Mouse (Mus musculus): ENCODE measurements around the gene Vangl2. TPM values are rescaled to one million over a fixed set of nuclear protein-coding genes. Genes with fewer than 3 reads are reported as not detected.
"Not testable (repeated sequence)": the region's sequence is repeated elsewhere in the genome, so short reads cannot be mapped to it uniquely, and the experiment has no call there.

The Vangl2 gene
- polyA plus RNA-seq, 1 experiment from 2014 or later, result 52.2 TPM

- 78% methylated on average over 3 of the region's 3 CpGs for WGBS
- H3K4me1 ChIP-seq (ENCODE audit: control insufficient read depth, insufficient read depth, low read length), result no peaks in the 10 kb centered on the region
- H3K27ac ChIP-seq (ENCODE audit: low read depth, low read length), result no peak overlapping the region
These were observed 44.8 kb downstream of the Vangl2 start for GRCm38 (mm10) chr1:171983372-171984001.

GRCm38 (mm10) chr1:171982740-171983139 lies 45.5 kb downstream of the Vangl2 start:
- ATAC-seq (ENCODE audit: low read depth), result no peak
- H3K9me3 ChIP-seq (ENCODE audit: control insufficient read depth, low read length), result no peaks in the 10 kb centered on the region
- no peak overlapping the region for H3K4me2 ChIP-seq (ENCODE audit: low read depth, low read length)
- no peaks in the 10 kb centered on the region for H3K27me3 ChIP-seq (ENCODE audit: control insufficient read depth, insufficient read depth, low read length)
- no peak overlapping the region for H3K27ac ChIP-seq (ENCODE audit: low read depth, low read length)
- WGBS, result 88% methylated on average over 4 of the region's 4 CpGs
- H3K36me3 ChIP-seq (ENCODE audit: control insufficient read depth, insufficient read depth, low read length), result no peaks in the 10 kb centered on the region
- no peak overlapping the region for H3K9ac ChIP-seq (replicated peaks; ENCODE audit: low read depth, low read length)
- H3K4me3 ChIP-seq (ENCODE audit: low read depth, low read length), result no peak overlapping the region
- no peaks in the 10 kb centered on the region for H3K4me1 ChIP-seq (ENCODE audit: control insufficient read depth, insufficient read depth, low read length)

More at GRCm38 (mm10) chr1:171983372-171984001, 44.8 kb downstream of the Vangl2 start:
- no peaks in the 10 kb centered on the region for H3K36me3 ChIP-seq (ENCODE audit: control insufficient read depth, insufficient read depth, low read length)
- no peak overlapping the region for H3K4me3 ChIP-seq (ENCODE audit: low read depth, low read length)
- no peak overlapping the region for H3K9ac ChIP-seq (replicated peaks; ENCODE audit: low read depth, low read length)
- no peaks in the 10 kb centered on the region for H3K27me3 ChIP-seq (ENCODE audit: control insufficient read depth, insufficient read depth, low read length)
- H3K4me2 ChIP-seq (ENCODE audit: low read depth, low read length), result no peak overlapping the region
- 0 out of 2 replicates have a peak, but pooled peaks cover 3% of the 10 kb centered on the region for H3K9me3 ChIP-seq (ENCODE audit: control insufficient read depth, low read length)
- no peak for ATAC-seq (ENCODE audit: low read depth)

- Histone ChIP-seq H3K4me2 (ENCODE audit: low read depth, low read length) (no peak overlapping the region), H3K9me3 (ENCODE audit: control insufficient read depth, low read length) (no peaks in the 10 kb centered on the region), H3K36me3 (ENCODE audit: control insufficient read depth, insufficient read depth, low read length) (no peaks in the 10 kb centered on the region), H3K27me3 (ENCODE audit: control insufficient read depth, insufficient read depth, low read length) (no peaks in the 10 kb centered on the region), H3K9ac (replicated peaks; ENCODE audit: low read depth, low read length) (no peak overlapping the region), H3K27ac (ENCODE audit: low read depth, low read length) (no peak overlapping the region), H3K4me1 (ENCODE audit: control insufficient read depth, insufficient read depth, low read length) (no peaks in the 10 kb centered on the region), H3K4me3 (ENCODE audit: low read depth, low read length) (no peak overlapping the region)
- no peak for ATAC-seq (ENCODE audit: low read depth)
- 57% methylated on average over 5 of the region's 5 CpGs for WGBS
These were observed 46.1 kb downstream of the Vangl2 start for GRCm38 (mm10) chr1:171982170-171982569.

GRCm38 (mm10) chr1:171979969-171980730 lies 48.1 kb downstream of the Vangl2 start:
- Histone ChIP-seq H3K4me1 (ENCODE audit: control insufficient read depth, insufficient read depth, low read length) (no peaks in the 10 kb centered on the region), H3K4me2 (ENCODE audit: low read depth, low read length) (no peak overlapping the region), H3K27ac (ENCODE audit: low read depth, low read length) (no peak overlapping the region), H3K27me3 (ENCODE audit: control insufficient read depth, insufficient read depth, low read length) (no peaks in the 10 kb centered on the region), H3K9me3 (ENCODE audit: control insufficient read depth, low read length) (no peaks in the 10 kb centered on the region), H3K9ac (replicated peaks; ENCODE audit: low read depth, low read length) (no peak overlapping the region), H3K4me3 (ENCODE audit: low read depth, low read length) (no peak overlapping the region), H3K36me3 (ENCODE audit: control insufficient read depth, insufficient read depth, low read length) (no peaks in the 10 kb centered on the region)
- no peak for ATAC-seq (ENCODE audit: low read depth)
- 82% methylated on average over 13 of the region's 13 CpGs for WGBS

- no peak overlapping the region for H3K4me3 ChIP-seq (ENCODE audit: low read depth, low read length)
- WGBS, result 81% methylated on average over 2 of the region's 2 CpGs
- ATAC-seq (ENCODE audit: low read depth), result no peak
These were observed 50.4 kb downstream of the Vangl2 start for GRCm38 (mm10) chr1:171977891-171978290.

GRCm38 (mm10) chr1:171976826-171977539 lies 51.3 kb downstream of the Vangl2 start:
- no peak overlapping the region for H3K9ac ChIP-seq (replicated peaks; ENCODE audit: low read depth, low read length)
- no peak for ATAC-seq (ENCODE audit: low read depth)
- H3K9me3 ChIP-seq (ENCODE audit: control insufficient read depth, low read length), result no peaks in the 10 kb centered on the region
- no peak overlapping the region for H3K4me2 ChIP-seq (ENCODE audit: low read depth, low read length)
- H3K27ac ChIP-seq (ENCODE audit: low read depth, low read length), result no peak overlapping the region
- no peak overlapping the region for H3K4me3 ChIP-seq (ENCODE audit: low read depth, low read length)
- H3K36me3 ChIP-seq (ENCODE audit: control insufficient read depth, insufficient read depth, low read length), result no peaks in the 10 kb centered on the region
- no peaks in the 10 kb centered on the region for H3K27me3 ChIP-seq (ENCODE audit: control insufficient read depth, insufficient read depth, low read length)
- H3K4me1 ChIP-seq (ENCODE audit: control insufficient read depth, insufficient read depth, low read length), result no peaks in the 10 kb centered on the region
- 95% methylated on average over 14 of the region's 14 CpGs for WGBS

More at GRCm38 (mm10) chr1:171977891-171978290, 50.4 kb downstream of the Vangl2 start:
- H3K27ac ChIP-seq (ENCODE audit: low read depth, low read length), result no peak overlapping the region
- no peaks in the 10 kb centered on the region for H3K36me3 ChIP-seq (ENCODE audit: control insufficient read depth, insufficient read depth, low read length)
- H3K27me3 ChIP-seq (ENCODE audit: control insufficient read depth, insufficient read depth, low read length), result no peaks in the 10 kb centered on the region
- H3K4me1 ChIP-seq (ENCODE audit: control insufficient read depth, insufficient read depth, low read length), result no peaks in the 10 kb centered on the region
- no peaks in the 10 kb centered on the region for H3K9me3 ChIP-seq (ENCODE audit: control insufficient read depth, low read length)
- H3K9ac ChIP-seq (replicated peaks; ENCODE audit: low read depth, low read length), result no peak overlapping the region
- H3K4me2 ChIP-seq (ENCODE audit: low read depth, low read length), result no peak overlapping the region

GRCm38 (mm10) chr1:171975831-171976230 lies 52.4 kb downstream of the Vangl2 start:
- H3K36me3 ChIP-seq (ENCODE audit: control insufficient read depth, insufficient read depth, low read length), result no peaks in the 10 kb centered on the region
- no peak overlapping the region for H3K9ac ChIP-seq (replicated peaks; ENCODE audit: low read depth, low read length)
- H3K27ac ChIP-seq (ENCODE audit: low read depth, low read length), result no peak overlapping the region
- 87% methylated on average over 4 of the region's 4 CpGs for WGBS
- H3K27me3 ChIP-seq (ENCODE audit: control insufficient read depth, insufficient read depth, low read length), result no peaks in the 10 kb centered on the region
- no peaks in the 10 kb centered on the region for H3K4me1 ChIP-seq (ENCODE audit: control insufficient read depth, insufficient read depth, low read length)
- no peak overlapping the region for H3K4me3 ChIP-seq (ENCODE audit: low read depth, low read length)
- H3K4me2 ChIP-seq (ENCODE audit: low read depth, low read length), result no peak overlapping the region
- H3K9me3 ChIP-seq (ENCODE audit: control insufficient read depth, low read length), result no peaks in the 10 kb centered on the region
- no peak for ATAC-seq (ENCODE audit: low read depth)

GRCm38 (mm10) chr1:171975377-171975776 lies 52.9 kb downstream of the Vangl2 start:
- Histone ChIP-seq H3K27me3 (ENCODE audit: control insufficient read depth, insufficient read depth, low read length) (no peaks in the 10 kb centered on the region), H3K4me1 (ENCODE audit: control insufficient read depth, insufficient read depth, low read length) (no peaks in the 10 kb centered on the region), H3K27ac (ENCODE audit: low read depth, low read length) (no peak overlapping the region), H3K4me3 (ENCODE audit: low read depth, low read length) (no peak overlapping the region), H3K36me3 (ENCODE audit: control insufficient read depth, insufficient read depth, low read length) (no peaks in the 10 kb centered on the region), H3K4me2 (ENCODE audit: low read depth, low read length) (no peak overlapping the region), H3K9me3 (ENCODE audit: control insufficient read depth, low read length) (no peaks in the 10 kb centered on the region), H3K9ac (replicated peaks; ENCODE audit: low read depth, low read length) (no peak overlapping the region)
- WGBS, result 93% methylated on average over 9 of the region's 9 CpGs
- ATAC-seq (ENCODE audit: low read depth), result no peak

GRCm38 (mm10) chr1:171974361-171974760 lies 53.9 kb downstream of the Vangl2 start:
- H3K27ac ChIP-seq (ENCODE audit: low read depth, low read length); H3K4me1 ChIP-seq (ENCODE audit: control insufficient read depth, insufficient read depth, low read length): not testable (repeated sequence)
- 100% methylated on average over 2 of the region's 2 CpGs for WGBS

More at GRCm38 (mm10) chr1:171974361-171974760, 53.9 kb downstream of the Vangl2 start:
- H3K9me3 ChIP-seq (ENCODE audit: control insufficient read depth, low read length); H3K4me2 ChIP-seq (ENCODE audit: low read depth, low read length); H3K36me3 ChIP-seq (ENCODE audit: control insufficient read depth, insufficient read depth, low read length); H3K4me3 ChIP-seq (ENCODE audit: low read depth, low read length); H3K27me3 ChIP-seq (ENCODE audit: control insufficient read depth, insufficient read depth, low read length); ATAC-seq (ENCODE audit: low read depth); H3K9ac ChIP-seq (replicated peaks; ENCODE audit: low read depth, low read length): not testable (repeated sequence)

Measured in neural tube, embryonic 14.5 days (tissue).